Mouse (Mus musculus): ENCODE results near the gene Parn. TPM values are rescaled to one million over a fixed set of nuclear protein-coding genes. Genes with fewer than 3 reads are reported as not detected.

Parn gene
- total RNA-seq, 1 experiment from 2014 or later, result 34.1 TPM

DNA sequence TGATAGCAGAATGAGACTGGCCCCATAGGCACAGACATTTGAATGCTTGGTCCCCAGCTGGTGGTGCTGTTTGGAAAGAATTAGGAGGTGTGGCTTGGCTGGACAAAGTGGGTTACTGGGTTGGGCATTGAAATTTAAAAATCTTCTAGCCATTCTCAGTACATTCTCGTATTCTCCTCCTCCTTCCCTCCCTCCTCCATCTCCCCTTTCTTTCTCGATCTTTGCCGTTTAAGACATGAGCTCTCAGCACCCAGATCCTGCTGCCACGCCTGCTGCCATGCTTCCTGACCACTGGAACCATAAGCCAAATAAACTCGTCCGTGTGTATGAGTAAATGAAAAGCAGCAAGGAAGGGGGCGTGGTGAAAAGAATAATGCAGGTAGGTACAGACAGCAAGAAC lies 111.5 kb downstream of the Parn start:
- no peak for DNase-seq

DNA sequence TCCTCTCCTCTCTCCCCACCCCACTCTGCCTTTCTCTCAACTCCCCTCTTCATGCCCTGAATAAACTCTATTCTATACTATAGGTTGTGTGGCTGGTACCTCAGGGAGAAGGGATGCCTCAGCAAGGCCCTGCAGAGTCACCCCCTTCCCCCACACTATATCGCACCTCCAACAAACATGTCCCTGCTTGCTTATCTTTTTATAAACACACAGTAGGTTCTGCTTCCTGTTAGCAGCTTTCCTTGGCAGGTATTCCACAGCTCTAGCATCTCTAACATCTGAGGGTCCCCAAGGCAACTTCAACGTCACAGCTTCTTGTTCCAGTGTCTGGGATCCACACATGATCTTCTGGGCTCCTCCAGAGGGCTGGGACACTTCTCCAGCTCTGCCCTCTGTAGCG lies 117.3 kb downstream of the Parn start:
- DNase-seq, result no peak

DNA sequence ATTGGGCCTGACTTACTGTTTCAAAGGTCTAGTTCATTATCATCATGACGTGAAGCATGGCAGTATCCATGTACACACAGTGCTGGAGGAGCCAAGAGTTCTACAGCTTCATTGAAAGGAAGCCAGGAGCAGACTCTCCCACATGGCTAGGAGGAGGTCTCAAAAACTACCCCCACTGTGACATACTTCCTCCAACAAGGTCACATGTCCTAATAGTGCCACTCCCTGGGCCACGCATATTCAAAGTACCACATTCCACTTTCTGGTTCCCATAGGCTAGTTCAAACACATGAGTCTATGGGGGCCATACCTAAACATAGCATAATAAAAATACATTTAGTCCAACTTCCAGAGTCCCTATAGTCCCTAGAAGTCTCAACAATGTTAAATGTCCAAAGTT lies 118.0 kb downstream of the Parn start:
- DNase-seq, result no peak

GRCm38 (mm10) chr16:13541816-13542215 lies 126.2 kb downstream of the Parn start:
- DNase-seq, result no peak

GRCm38 (mm10) chr16:13541121-13541747 lies 126.7 kb downstream of the Parn start:
- no peak for DNase-seq

DNA sequence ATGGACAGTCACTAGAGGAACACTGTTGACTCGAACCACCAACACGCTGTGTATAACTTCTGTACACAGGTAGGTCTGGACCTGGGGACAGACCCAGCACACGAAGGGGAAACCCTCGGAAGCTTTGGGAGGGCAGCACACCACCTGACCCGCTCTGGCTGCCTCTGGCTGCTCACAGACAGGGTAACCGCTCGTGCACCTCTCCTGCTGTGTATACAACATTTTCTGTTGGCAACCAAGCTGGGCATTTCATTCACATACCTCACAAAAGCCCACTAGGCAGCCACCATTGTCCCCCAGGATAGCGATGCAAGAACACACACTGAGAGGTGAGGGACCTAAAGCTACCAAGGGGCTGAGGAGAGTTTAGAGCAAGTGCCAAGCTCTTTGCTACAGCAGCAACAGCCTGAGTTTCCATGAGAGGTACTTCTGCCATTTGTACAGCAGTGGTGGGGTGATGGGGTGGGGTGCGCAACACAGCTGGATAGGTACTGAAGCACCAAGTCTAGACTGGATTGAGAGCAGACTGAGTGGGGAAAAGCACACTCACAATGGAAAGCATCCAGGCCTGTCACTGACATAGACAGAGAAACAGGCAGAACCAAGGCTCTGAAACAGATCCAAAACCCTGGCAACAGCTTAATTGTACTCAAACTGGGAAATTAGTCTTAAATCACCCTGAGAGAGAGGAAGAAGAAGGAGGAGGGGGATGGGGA lies 128.9 kb downstream of the Parn start:
- no peak for DNase-seq

DNA sequence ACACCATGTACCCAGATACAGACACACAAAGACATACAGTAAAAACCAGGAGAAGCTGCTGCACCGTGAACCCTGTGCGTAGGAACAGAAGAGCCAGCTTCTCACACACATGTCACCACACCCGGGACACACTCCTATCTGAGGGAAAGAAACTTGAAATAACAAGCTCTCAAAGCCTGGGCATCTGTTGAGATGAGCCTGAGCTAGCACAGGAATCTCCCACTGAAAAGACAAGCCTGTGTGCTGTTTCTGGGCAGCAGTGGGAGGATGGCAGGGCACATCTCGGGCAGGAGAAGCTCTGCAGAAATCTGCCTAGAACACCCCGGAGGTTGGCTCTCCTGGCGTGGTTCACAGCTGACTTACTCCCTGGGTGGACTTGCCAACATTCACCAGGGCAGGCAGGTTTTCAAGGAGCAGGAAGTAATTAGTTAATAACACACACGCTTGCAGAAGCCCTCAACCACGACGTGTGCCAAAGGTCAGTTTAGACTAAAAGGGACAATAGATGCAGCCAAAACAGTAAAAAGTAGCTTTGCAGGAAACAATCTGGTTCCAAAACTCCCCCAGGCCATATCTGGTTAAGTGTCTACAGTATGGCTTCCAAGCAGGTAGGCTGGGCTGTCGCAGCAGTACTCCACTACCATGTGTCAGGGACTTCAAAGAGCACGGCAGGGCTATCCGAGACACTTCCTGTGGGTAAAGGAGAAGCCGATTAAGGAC lies 129.6 kb downstream of the Parn start:
- no peak for DNase-seq

DNA sequence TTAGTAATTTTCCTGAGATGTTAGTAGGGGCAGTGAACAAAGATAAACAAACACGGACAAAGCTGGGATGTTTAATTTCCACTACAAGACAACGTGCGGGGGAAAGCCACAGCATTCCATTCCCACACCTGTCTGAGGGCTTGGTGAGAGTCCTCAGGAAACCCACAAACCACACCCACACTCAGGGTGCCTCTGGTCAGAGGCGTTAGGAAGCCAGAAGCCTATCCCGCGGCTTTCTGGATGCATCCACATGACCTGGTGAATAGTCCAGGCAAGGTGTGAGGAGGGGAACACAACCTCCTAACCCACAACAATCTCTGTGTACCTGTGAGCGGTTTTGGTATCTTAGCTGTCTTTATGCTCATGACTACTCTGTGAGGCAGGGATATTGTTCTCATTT lies 131.6 kb downstream of the Parn start:
- no peak for DNase-seq

GRCm38 (mm10) chr16:13535856-13536255 lies 132.1 kb downstream of the Parn start:
- DNase-seq, result no peak

GRCm38 (mm10) chr16:13532840-13533239 lies 135.1 kb downstream of the Parn start:
- DNase-seq, result peak; percentile 45

DNA sequence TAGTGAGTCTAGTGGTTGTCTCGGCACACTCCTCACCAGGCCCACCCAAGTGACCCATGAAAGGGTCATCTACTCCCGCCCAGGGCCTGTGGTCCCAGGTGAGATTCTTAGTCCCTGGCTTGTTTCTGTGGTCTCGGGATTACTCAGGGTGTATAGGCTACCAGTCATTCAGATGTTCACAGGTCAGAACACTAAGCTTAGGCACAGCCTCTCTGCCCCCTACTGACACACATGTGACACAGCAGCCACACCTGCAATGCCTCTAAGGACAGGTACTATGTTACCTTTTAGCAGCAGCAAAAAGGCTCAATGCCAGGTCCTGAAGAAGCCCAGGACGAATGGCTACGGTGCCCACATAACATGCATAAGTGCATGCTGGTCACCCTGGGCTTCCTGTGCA lies 136.7 kb downstream of the Parn start:
- no peak for DNase-seq

- DNase-seq, result peak; percentile 60
Observed at GRCm38 (mm10) chr16:13521359-13521758, 146.6 kb downstream of the Parn start.

- no peak for DNase-seq
Observed at GRCm38 (mm10) chr16:13520301-13520700, 147.7 kb downstream of the Parn start.

DNA sequence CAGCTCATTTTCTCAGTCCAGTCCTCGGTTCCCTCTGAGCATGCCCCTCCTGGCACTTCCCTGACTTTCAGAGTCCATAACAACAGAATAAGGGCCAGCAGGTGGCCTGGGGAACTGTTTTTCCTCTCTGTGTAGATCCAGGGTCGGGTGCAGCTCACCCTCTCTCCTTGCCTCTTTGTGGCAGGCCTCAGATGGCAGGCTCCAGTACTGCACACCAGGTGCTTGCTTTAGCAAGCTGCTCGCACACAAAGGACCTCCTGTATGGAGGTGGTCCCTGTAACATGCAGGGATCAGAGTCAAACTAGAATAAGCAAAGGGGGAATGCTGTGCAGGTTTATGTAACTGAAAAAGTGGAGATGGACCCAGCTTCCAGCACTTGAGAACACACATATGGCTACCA lies 151.8 kb downstream of the Parn start:
- DNase-seq, result no peak

GRCm38 (mm10) chr16:13515524-13515923 lies 152.4 kb downstream of the Parn start:
- DNase-seq, result peak; percentile 23

DNA sequence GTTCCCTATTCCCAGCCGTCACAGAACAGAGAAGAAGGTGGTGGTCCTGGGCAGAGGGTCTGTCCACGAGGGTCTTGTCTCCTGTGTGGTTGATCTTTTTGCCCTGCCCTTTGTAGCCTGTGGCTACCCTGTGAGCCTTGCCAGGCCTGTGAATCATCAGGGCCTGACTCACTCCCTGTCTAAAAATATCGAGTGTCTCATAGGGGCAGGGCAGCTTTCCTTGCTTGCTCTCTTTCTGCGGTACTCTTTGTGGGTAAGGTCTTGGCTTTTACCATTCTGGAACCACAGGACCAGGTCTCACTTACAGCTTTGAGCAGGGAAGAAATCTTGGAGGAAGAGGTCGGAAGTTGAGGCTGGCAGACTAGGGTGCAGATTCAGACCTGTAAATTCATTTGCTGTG lies 162.9 kb downstream of the Parn start:
- DNase-seq, result peak; percentile 72

DNA sequence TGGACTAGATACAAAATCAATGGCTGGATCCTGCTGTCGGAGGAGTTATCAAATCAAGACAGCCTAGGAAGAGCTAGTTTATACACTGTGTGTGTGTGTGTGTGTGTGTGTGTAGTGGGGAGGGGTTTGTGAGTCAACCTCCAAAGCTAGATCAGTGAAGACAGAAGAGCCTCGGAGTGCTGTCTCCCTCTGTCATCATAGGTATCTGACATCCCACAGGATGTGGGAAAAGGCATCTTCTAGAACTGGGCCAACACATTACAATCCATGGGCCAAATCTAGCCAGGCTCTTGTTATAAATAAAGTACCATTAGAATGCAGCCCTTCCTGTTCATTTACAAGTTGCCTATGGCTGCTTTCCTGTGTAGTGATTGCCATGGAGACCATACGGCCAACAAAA lies 163.5 kb downstream of the Parn start:
- no peak for DNase-seq

DNA sequence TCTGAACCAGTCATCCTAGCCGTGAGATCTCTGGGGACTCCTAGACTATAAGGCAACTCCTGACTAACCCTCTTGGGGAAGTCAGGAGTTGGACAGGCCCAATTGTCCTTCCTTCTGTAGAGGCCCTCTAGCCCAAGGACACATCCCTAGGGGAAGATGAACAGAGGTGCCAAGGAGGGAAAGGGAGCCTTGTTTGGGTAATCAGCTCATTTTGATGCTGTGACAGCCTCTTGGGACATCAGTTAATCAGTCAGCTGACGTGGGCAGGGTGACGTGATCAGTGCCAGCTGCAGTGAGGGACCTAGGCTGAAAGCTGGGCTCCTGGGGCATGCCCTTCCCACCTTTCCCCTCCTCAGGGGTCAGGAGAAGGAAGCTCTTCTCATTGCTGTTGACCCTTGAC lies 169.0 kb downstream of the Parn start:
- peak; percentile 64 for DNase-seq

DNA sequence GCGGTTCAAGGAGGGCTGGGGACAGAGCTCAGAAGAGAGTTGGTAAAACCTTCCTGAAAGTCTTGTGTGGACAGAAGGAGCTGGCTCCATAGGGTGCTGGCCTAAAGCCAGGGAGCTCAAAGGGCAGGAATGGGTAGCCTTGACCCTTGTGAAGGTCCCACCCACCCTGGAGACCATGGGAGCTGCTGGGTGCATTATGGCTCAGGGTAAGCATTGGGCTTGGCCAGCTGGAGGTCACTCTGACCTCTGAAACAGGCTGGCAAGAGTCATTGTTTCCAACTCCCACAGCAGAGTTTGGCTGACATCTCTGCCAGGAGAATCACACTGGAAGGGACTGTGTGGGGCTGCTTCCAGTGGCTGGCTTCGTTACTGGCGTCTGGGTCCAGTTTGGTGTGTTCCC lies 174.0 kb downstream of the Parn start:
- DNase-seq, result peak; percentile 73

- peak; percentile 69 for DNase-seq
Observed at GRCm38 (mm10) chr16:13492996-13493395, 175.0 kb downstream of the Parn start.

DNA sequence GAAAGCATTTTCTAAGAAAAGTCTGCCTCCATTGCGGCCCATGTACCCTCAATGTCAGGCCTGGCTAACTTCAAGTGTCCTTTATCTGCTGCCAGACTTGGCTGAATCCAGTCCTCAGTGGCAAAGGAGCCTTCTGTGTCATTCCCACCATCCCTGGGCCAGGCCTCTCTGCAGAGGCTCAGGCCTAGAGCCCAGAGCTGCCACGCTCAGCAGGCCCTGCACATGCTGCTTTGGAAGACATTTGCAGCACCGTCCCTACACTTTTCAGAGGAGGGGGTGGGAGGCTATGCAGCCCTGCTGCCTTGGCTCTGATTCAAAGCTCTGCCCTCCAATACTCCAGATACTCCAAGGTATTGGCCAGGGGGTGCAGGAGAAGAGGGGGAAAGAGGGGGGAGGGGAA lies 176.2 kb downstream of the Parn start:
- DNase-seq, result no peak
